Mouse (Mus musculus) bone marrow macrophage, adult 2 months (primary cell): ENCODE results near the gene Syt6.

ENCODE experiments used
- CTCF ChIP-seq: IDR thresholded peaks from 2 replicates; pipeline ENCODE4 v1.5.1; 2012; ENCODE audit warnings: low read depth, mild to moderate bottlenecking, low read length, moderate library complexity
- POLR2A ChIP-seq: IDR thresholded peaks from 2 replicates; pipeline ENCODE4 v1.6.1; 2012; ENCODE audit warnings: mild to moderate bottlenecking, low read depth, low read length, borderline replicate concordance

DNA sequence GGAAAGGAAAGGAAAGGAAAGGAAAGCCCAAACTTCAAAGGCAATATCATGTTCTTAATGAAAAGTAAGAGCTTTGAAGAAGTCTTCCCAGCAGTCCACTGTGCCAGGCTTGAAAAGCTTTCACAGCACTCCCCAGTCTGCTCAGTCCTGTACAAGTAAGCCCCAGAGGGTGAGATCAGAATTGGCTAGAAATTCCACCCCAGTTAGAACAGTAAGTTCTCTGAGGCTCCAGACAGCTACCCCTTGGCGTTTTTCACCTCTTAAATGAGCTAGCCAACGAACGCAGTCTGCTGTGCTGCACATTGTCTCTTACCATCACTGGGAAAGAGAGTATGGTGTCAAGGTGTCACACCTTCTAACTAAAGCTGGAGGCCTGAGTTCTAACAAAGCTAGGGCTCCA is 52.6 kb downstream of the Syt6 start:
- TF ChIP-seq POLR2A (no peak), CTCF (no peak)
